Mouse (Mus musculus) cerebellum, adult 2 months (tissue): Measurements from ENCODE around the gene Pex16. TPM values are rescaled to one million over a fixed set of nuclear protein-coding genes. Genes with fewer than 3 reads are reported as not detected.
"Not testable (repeated sequence)": the region's sequence is repeated elsewhere in the genome, so short reads cannot be mapped to it uniquely, and the experiment has no call there.

ENCODE experiments used
- DNase-seq, 2 experiments: peaks; one replicate each; pipeline ENCODE4 v3.0.0; 2021
- H3K27ac ChIP-seq: fragments of 200-500 bp; 2 replicates; pipeline ENCODE4 v1.5.1; 2012; ENCODE audit warnings: low read length, control low read depth, inconsistent platforms; ENCODE audit not compliant: insufficient read depth
- H3K27me3 ChIP-seq: fragments of 200-500 bp; 2 replicates; pipeline ENCODE4 v1.6.1; 2012; ENCODE audit warnings: inconsistent platforms, mild to moderate bottlenecking, low read length, moderate library complexity; ENCODE audit not compliant: control insufficient read depth, insufficient read depth
- H3K4me1 ChIP-seq: fragments of 200-500 bp; 2 replicates; pipeline ENCODE4 v1.6.1; 2011; ENCODE audit warnings: low read length; ENCODE audit not compliant: control insufficient read depth, insufficient read depth
- H3K4me3 ChIP-seq: fragments of 200-500 bp; replicated peaks from 2 replicates; pipeline ENCODE3; 2011; ENCODE audit warnings: mild to moderate bottlenecking, low read depth, low read length, control low read depth; ENCODE audit not compliant: insufficient read depth
- CTCF ChIP-seq: fragments of 200-500 bp; IDR thresholded peaks from 2 replicates; pipeline ENCODE4 v1.5.1; 2011; ENCODE audit warnings: low read depth, mild to moderate bottlenecking, control low read depth, low read length, moderate library complexity, borderline replicate concordance; ENCODE audit not compliant: insufficient read depth
- POLR2A ChIP-seq: fragments of 200-500 bp; IDR thresholded peaks from 2 replicates; pipeline ENCODE4 v1.6.1; 2011; ENCODE audit warnings: low read length, control low read depth, borderline replicate concordance; ENCODE audit not compliant: insufficient read depth
- WGBS: fragments of 180-500 bp; shearing (Covaris S2); methylation state at CpG from one replicate; pipeline ENCODE4 v1.1.7; 2018; 5-methylcytosine and 5-hydroxymethylcytosine counted together
- polyA plus RNA-seq: library from polyadenylated mRNA; depleted of rRNA; stranded (reverse); fragments of >200 nt; gene quantifications from 2 replicates; pipeline ENCODE4 v1.2.3, GENCODE M21; 2012

Gene Pex16
- polyA plus RNA-seq, 1 experiment: 60.7 TPM

DNA sequence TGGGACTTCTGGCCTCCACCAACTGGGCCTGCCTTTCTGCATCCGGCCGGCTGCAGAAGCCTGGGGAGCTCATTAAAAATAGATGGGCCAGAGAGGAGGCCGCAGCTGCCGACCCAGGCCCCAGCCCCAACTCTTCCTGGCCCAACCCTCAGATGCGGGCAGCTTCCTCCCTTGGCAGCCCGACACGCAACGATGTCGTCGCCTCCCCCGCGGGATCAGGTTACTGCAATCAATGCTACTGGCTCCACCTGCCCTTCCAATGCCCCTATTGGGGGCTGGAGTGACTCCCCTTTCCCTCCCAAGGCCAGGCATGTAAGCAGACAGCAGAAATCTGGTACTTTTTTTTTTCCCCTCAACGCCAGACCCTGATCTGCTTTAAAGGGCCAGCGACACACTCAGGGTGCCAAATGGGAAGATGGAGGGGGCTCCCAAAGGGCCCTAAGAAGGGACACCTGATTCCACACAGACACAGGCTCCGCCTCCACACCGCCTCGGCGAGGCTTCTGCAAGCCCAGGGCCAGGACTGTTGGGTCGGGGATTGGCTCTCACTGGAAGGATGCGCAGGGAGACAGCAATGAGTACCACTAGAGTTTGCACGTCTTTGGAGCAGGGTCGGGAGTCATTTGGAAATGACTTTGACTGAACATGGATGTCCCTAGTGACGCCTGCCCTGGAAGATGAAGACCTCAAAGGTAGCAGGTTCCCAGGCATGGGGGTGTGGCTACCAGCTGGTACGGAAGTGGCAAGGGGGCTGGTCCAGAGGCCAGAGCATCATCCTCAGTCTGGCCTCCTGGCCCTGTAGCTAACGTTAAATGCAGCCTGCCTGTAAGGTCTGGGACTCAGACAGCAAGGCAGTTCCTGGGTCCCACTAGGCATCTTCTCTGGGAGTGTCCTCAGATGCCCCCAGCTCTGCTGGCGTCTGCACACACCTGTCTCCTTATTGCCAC, 18.1 kb downstream of the Pex16 start:
- peak in 1 of 2 experiments; percentile 53 for DNase-seq
- TF ChIP-seq CTCF (no peak), POLR2A (no peak)
- Histone ChIP-seq H3K4me1 (peaks cover 78% of the 10 kb centered on the region), H3K27me3 (no peaks in the 10 kb centered on the region), H3K27ac (peak overlapping the region; percentile 88), H3K4me3 (peak overlapping the region; percentile 57)
- WGBS: 4% methylated on average over 26 of the region's 26 CpGs

DNA sequence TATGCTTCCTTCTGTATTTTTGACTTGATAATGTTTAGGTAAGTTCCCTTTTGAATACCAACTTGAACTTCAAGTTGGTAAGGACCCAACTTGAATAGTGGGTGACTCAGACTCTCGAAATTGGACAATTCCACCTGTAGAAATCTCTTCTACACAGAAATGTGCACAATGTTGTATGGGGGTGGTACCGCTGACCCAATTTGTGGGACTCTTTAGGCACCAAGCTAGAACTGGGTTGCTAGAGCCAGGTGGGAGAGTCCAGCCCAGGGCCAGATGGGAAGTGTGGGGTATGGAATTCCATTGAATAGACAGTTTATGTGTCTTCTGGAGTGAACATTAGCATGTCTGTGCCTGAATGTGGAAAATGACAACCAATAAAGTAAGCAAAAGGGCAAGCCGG, 21.1 kb downstream of the Pex16 start:
- DNase-seq: no peak
- WGBS: 62% methylated on average over 3 of the region's 3 CpGs
- Histone ChIP-seq H3K27me3 (no peaks in the 10 kb centered on the region), H3K27ac (no peak overlapping the region), H3K4me3 (no peak overlapping the region), H3K4me1 (peaks cover 69% of the 10 kb centered on the region)
- TF ChIP-seq POLR2A (no peak), CTCF (no peak)

GRCm38 (mm10) chr2:92397436-92397835, 23.0 kb downstream of the Pex16 start:
- TF ChIP-seq CTCF (no peak), POLR2A (peak; percentile 30; the same call in 1 of the 2 replicates)
- H3K27ac ChIP-seq: peak overlapping the region; percentile 59
- 5% methylated on average over 1 of the region's 1 CpGs for WGBS
- H3K27me3 ChIP-seq: no peaks in the 10 kb centered on the region
- peak overlapping the region; percentile 6 for H3K4me3 ChIP-seq
- peaks cover 60% of the 10 kb centered on the region for H3K4me1 ChIP-seq
- peak in 1 of 2 experiments; percentile 72 for DNase-seq

DNA sequence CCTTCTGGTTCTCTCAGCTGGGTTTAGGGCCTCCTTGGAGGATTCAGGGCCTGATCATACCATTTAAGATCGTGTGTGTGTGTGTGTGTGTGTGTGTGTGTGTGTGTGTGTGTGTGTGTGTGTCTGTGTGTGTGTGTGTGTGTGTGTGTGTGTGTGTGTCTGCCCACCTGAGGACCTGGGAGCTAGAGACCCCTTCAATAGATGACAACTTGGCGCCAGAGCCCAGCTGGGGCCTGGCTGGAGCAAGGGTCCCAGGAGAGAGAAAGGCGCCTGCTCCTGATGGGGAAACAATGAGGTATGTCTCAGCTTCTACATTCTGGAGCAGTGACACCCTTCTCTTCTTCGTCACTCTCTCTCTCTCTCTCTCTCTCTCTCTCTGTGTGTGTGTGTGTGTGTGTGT, 25.4 kb downstream of the Pex16 start:
- H3K27me3 ChIP-seq, DNase-seq: not testable (repeated sequence)
- H3K4me3 ChIP-seq: peak overlapping the region; percentile 83
- WGBS: 4% methylated on average over 4 of the region's 4 CpGs
- H3K4me1 ChIP-seq: peaks cover 56% of the 10 kb centered on the region
- H3K27ac ChIP-seq: peak overlapping the region; percentile 98

- peaks cover 58% of the 10 kb centered on the region for H3K4me1 ChIP-seq
- H3K27me3 ChIP-seq: no peaks in the 10 kb centered on the region
- TF ChIP-seq CTCF: no peak
- TF ChIP-seq POLR2A: no peak
- WGBS: under 1% methylated on average over 22 of the region's 22 CpGs
- peak in 1 of 2 experiments; percentile 69 for DNase-seq
- H3K27ac ChIP-seq: peak overlapping the region; percentile 98
- peak overlapping the region; percentile 83 for H3K4me3 ChIP-seq
Measured at GRCm38 (mm10) chr2:92400682-92401081, 26.2 kb downstream of the Pex16 start.

- Histone ChIP-seq H3K4me1 (peaks cover 58% of the 10 kb centered on the region), H3K27ac (peak within 1 kb of the TSS; percentile 99), H3K27me3 (no peaks in the 10 kb centered on the region), H3K4me3 (peak within 1 kb of the TSS; percentile 86)
- DNase-seq: peak; percentile 76 to 79
- TF ChIP-seq POLR2A (peak; percentile 70; the same call in 1 of the 2 replicates), CTCF (no peak)
- 1% methylated on average over 49 of the region's 59 CpGs for WGBS
Measured at GRCm38 (mm10) chr2:92401091-92401561, 26.6 kb downstream of the Pex16 start, which contains the start of gene Mapk8ip1. Mapk8ip1 (minus strand) TSS chr2:92401263.

DNA sequence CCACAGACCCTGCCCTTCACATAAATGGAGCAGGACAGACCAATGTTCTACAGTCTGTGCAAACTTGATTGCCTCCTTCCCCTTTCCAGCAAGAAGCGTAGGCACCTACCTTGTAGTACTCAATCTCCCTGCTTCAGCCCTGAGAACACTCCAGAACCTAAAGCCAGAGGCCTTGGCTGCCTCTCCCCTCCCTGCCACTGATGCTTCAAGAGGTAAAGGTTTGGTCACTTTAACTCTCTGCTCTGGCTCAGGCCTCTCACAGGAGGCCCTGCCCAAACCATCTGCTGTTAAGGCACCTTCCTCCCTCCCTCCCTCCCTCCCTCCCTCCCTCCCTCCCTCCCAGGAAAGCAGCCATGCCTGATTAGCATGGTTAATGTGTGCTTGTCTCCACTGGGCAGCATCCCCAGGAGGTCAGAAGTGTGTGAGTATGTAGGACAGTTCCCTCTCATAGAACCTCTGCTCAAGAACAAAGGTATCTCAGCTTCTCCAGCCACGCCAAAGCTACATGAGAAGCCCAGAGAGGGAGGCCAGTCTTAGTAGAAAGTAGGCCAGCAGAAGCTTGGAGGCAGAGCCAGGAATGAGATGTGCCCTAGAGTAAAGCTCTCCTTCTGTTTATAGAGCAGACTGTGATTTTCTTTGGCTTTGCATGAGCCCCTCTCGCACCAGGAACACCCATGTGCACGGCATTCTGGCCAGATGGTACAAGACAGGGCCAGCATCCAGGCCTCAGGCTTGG, 28.3 kb downstream of the Pex16 start:
- TF ChIP-seq POLR2A (peak; percentile 62; the same call in 1 of the 2 replicates), CTCF (no peak)
- peak overlapping the region; percentile 45 for H3K4me3 ChIP-seq
- peak overlapping the region; percentile 99 for H3K27ac ChIP-seq
- 6% methylated on average over 4 of the region's 4 CpGs for WGBS
- peak; percentile 88 to 93 for DNase-seq
- H3K4me1 ChIP-seq: peaks cover 44% of the 10 kb centered on the region
- no peaks in the 10 kb centered on the region for H3K27me3 ChIP-seq
